Mouse (Mus musculus) E14TG2a.4 (cell line): ENCODE results near the gene Pcf11.

Source experiments
- H3K27me3 ChIP-seq: 2 replicates; pipeline ENCODE4 v1.6.1; 2014; ENCODE audit warnings: low read length, control low read depth; ENCODE audit not compliant: insufficient read depth
- H3K36me3 ChIP-seq: 2 replicates; pipeline ENCODE4 v1.6.1; 2014; ENCODE audit warnings: low read length, control low read depth; ENCODE audit not compliant: insufficient read depth
- H3K4me1 ChIP-seq: replicated peaks from 2 replicates; pipeline ENCODE4 v1.6.1; 2014; ENCODE audit warnings: low read depth, low read length, control low read depth
- H3K4me3 ChIP-seq: replicated peaks from 2 replicates; pipeline ENCODE4 v1.5.1; 2014; ENCODE audit warnings: mild to moderate bottlenecking, low read length
- H3K9me3 ChIP-seq: 2 replicates; pipeline ENCODE4 v1.6.1; 2014; ENCODE audit warnings: low read length, control low read depth
- CTCF ChIP-seq: conservative IDR thresholded peaks from 2 replicates; pipeline ENCODE4 v1.5.1; 2014; ENCODE audit warnings: low read length
- NANOG ChIP-seq: IDR thresholded peaks from 2 replicates; pipeline ENCODE4 v1.6.1; 2014; ENCODE audit warnings: borderline replicate concordance, low read length, mixed read lengths
- POU5F1 ChIP-seq: IDR thresholded peaks from 2 replicates; pipeline ENCODE4 v1.6.1; 2014; ENCODE audit warnings: low read length, borderline replicate concordance

The Pcf11 gene

DNA sequence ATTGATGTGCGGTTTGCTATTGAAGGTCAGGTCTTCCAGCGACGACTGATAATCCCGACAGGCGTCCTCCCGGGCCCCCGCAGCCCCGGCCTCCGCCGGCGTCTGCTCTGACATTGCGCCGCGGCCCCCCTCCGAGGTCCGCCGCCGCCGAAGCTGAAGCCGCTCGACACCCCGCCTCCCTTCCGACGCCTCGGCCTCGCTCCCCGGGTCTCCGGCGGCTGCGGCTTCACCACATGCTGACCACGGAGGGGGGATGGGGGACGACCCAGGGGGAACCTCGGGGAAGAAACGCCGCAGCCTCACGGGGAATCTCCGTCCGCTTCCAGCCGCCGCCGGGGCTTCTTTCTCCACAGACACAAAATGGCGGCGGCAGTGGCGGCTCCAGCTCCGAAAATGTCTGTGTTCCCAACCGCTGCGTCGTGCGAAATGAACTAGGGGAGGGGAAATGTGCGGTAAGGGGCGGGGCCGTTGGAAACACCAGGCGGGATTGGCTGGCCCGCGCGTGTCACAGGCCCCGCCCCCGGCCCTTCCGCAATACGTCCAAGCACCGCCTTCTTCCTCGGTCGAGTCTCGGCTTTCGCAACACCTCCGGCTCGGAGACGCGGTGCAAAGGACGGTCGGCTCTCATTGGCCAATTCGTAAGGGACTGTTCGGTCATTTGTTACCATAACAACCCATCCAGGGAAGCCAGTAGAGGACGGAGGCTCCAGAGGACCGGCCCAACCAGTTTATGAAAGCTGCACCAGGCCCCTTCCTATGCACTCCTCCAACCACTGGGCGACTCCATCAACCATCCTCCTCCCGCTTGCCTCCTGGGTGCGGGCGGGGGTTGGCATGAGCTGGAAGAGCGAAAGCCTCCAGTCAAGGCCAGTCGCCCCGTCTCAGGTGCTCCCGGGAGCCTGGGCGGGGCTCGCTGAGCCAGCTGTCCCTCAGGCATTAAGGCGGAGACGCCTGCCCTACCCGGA is at the start of gene Pcf11:
Gene Pcf11, minus strand, starts transcription at position 428 of the 965 bp plus-strand sequence.
- TF ChIP-seq POU5F1 (no peak), NANOG (0 out of 2 replicates have a peak, but pooled peaks have one; percentile 9)
- Histone ChIP-seq H3K36me3 (peaks cover 29% of the 10 kb centered on the region), H3K4me1 (peaks cover 40% of the 10 kb centered on the region), H3K9me3 (no peaks in the 10 kb centered on the region), H3K27me3 (no peaks in the 10 kb centered on the region), H3K4me3 (peak within 1 kb of the TSS; percentile 99)

DNA sequence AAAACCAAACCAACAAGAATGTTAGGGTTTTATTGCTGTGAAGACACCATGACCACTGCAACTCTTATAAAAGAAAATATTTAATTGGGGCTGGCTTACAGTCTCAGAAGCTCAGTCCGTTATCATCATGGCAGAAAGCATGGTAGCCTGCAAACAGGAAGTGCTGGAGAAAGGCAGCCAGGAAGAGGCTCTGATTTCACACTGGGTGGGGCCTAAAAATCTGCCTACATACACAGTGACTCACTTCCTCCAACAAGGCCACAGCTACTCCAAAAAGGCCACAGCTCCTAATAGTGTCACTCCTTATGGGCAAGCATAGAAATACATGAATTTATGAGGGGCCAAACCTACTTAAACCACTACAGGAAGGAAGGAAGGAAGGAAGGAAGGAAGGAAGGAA is 45.3 kb upstream of the Pcf11 start:
- Histone ChIP-seq H3K4me3 (no peak overlapping the region), H3K36me3 (no peaks in the 10 kb centered on the region), H3K4me1 (no peaks in the 10 kb centered on the region), H3K9me3 (no peaks in the 10 kb centered on the region), H3K27me3 (no peaks in the 10 kb centered on the region)
- no peak for TF ChIP-seq POU5F1
- TF ChIP-seq NANOG, result no peak
- TF ChIP-seq CTCF, result no peak

DNA sequence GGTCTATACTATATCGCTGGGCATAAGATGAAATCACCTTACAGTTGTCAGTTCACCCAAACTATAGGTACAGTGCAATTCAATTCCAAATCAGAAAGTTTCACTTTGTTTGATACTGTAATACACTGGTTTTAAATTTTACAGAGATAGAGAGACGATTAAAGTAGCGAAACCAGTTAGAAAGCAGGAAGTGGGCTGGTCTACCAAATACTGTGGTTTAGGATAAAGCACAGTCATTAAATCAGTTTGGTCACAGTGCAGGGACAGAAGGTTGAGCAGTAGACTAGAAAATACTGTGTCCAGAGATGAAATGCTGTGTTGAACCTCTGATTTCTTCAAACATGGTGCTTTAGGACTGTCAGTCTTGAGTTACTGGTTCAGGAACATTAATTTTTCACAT is 41.9 kb upstream of the Pcf11 start:
- Histone ChIP-seq H3K27me3 (0 out of 2 replicates have a peak, but pooled peaks cover 4% of the 10 kb centered on the region), H3K4me3 (no peak overlapping the region), H3K4me1 (no peaks in the 10 kb centered on the region), H3K36me3 (no peaks in the 10 kb centered on the region), H3K9me3 (no peaks in the 10 kb centered on the region)
- TF ChIP-seq CTCF (no peak), NANOG (no peak), POU5F1 (no peak)

DNA sequence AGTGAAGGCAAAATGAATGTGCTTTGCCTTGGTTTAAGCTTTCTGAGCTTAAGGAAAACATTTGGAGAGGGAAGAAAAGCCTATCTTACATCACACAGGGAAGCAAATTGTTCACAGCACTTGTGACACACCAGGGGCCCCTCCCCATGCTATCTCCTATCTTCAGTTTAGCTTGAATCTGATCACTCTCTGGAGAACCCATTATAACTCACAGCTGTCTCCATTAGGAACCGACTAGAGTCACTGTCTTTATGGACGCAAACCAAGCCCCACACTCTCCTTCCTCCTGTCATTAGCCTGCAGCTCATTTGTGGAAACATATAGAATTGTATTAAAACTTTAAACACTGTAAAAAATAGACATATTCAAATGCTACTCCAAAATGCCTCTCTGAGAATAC is 39.8 kb upstream of the Pcf11 start:
- Histone ChIP-seq H3K4me3 (no peak overlapping the region), H3K27me3 (0 out of 2 replicates have a peak, but pooled peaks cover 4% of the 10 kb centered on the region), H3K9me3 (no peaks in the 10 kb centered on the region), H3K36me3 (no peaks in the 10 kb centered on the region), H3K4me1 (no peaks in the 10 kb centered on the region)
- TF ChIP-seq CTCF (no peak), POU5F1 (no peak), NANOG (no peak)

DNA sequence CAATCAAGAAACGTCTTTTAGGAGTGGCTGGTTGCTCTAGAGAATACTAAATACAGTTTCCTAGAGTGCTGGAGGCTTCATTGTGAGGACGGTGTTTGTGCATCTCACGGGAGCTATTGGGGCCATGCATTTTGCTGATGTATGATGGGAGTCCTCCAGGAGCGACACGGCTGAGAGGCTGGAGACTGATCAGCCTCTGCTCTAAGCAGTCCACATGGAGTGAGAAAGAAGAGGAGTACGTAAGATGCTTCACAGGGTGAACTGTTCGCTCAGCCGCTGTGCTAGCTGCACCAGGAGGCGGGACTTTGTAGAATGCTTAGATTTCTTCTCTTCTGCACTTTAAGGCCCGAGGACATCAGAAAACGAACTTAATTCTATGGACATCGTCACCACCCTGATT is 37.0 kb upstream of the Pcf11 start:
- H3K4me3 ChIP-seq, result no peak overlapping the region
- H3K4me1 ChIP-seq, result no peaks in the 10 kb centered on the region
- 0 out of 2 replicates have a peak, but pooled peaks cover 4% of the 10 kb centered on the region for H3K27me3 ChIP-seq
- no peaks in the 10 kb centered on the region for H3K9me3 ChIP-seq
- H3K36me3 ChIP-seq, result no peaks in the 10 kb centered on the region
- TF ChIP-seq CTCF (no peak), POU5F1 (no peak), NANOG (no peak)

DNA sequence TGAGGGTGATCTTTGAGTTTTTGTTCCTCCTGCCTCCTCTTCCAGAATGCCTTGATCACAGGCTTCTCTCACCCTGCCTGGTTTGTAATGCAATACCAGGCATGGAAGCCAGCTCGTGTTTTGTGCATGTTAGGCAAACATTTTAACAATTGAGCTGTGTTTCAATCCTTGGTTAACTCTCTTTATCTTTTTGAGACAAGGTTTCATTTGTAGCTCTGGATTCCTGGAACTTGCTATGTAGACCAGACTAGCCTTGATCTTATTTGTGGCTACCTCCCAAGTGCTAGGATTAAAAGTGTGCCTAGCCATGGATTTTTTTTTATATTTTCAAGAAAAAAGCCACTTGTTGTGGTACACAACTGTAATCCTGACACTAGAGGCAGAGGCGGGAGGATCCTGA is 35.8 kb upstream of the Pcf11 start:
- H3K4me3 ChIP-seq, result no peak overlapping the region
- H3K4me1 ChIP-seq, result no peaks in the 10 kb centered on the region

DNA sequence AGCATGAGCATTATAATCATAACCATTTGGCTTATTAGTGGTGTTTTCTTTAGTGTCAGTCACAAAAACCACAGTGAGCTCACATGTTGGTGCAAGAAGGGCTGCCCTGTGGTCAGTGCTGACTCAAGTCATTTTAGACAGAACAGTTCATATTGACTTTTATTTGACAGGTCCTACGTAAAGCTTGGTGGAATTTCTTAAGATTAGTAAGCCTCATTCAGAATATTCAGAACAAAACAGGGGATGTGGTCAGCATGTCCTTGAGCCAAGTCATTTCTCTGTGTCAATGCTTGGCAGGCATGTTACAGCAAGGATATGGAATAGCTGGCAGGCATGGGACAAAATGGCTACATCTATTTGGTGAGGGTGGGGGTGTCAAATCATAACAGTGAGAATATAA is 33.9 kb upstream of the Pcf11 start:
- no peaks in the 10 kb centered on the region for H3K9me3 ChIP-seq
- no peaks in the 10 kb centered on the region for H3K36me3 ChIP-seq
- no peak overlapping the region for H3K4me3 ChIP-seq
- H3K27me3 ChIP-seq, result 0 out of 2 replicates have a peak, but pooled peaks cover 4% of the 10 kb centered on the region
- TF ChIP-seq POU5F1 (no peak), CTCF (no peak), NANOG (no peak)
- H3K4me1 ChIP-seq, result no peaks in the 10 kb centered on the region

More for the DNA sequence above, 35.8 kb upstream of the Pcf11 start:
- 0 out of 2 replicates have a peak, but pooled peaks cover 4% of the 10 kb centered on the region for H3K27me3 ChIP-seq
- no peaks in the 10 kb centered on the region for H3K9me3 ChIP-seq
- TF ChIP-seq NANOG, result no peak
- TF ChIP-seq POU5F1, result no peak
- no peak for TF ChIP-seq CTCF
- H3K36me3 ChIP-seq, result no peaks in the 10 kb centered on the region

DNA sequence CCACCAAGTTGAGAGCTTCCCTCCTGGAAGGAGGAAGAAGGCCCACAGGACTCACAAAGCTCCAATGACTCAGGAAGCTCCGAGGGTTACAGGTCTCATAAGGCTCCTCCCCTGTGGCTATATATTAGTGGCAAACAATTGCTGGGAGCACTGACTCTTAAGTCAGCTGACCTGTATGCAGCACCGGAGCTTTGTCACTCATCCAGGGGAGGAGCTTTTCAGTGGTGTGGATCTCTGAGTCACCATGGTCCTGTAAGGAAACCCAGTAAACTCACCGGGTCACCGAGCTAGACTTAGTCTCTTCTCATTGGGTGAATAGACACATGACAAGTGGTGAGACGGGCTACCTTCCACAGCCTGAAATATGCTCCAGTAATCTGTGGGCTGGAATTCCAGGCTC is 29.0 kb upstream of the Pcf11 start:
- Histone ChIP-seq H3K4me3 (no peak overlapping the region), H3K36me3 (no peaks in the 10 kb centered on the region), H3K4me1 (no peaks in the 10 kb centered on the region), H3K27me3 (no peaks in the 10 kb centered on the region), H3K9me3 (no peaks in the 10 kb centered on the region)
- TF ChIP-seq NANOG (no peak), CTCF (no peak), POU5F1 (no peak)

DNA sequence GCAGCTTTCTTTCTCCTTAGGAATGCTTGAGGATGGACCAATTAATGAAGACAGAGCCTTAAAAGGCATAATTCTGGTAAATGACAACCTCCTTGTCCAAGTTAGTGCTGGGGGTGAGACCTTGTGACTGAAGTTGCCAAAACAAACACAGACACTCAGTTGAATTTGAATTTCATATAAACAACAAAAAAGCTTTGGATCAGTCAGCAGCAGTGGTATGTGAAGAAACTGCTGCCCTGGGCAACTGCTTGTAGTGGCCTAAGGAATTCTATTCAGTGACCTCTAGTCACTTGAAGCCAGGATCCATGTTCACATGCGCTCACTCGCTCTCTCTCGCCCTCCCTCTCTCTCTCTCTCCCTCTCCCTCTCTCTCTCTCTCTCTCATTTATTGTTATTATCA is 26.7 kb upstream of the Pcf11 start:
- H3K27me3 ChIP-seq, result no peaks in the 10 kb centered on the region
- H3K9me3 ChIP-seq, result no peaks in the 10 kb centered on the region
- TF ChIP-seq NANOG, result no peak
- no peak for TF ChIP-seq POU5F1
- no peak for TF ChIP-seq CTCF
- H3K36me3 ChIP-seq, result no peaks in the 10 kb centered on the region
- H3K4me3 ChIP-seq, result no peak overlapping the region
- H3K4me1 ChIP-seq, result no peaks in the 10 kb centered on the region
